Mouse (Mus musculus): ENCODE measurements around the gene Speg. TPM values are rescaled to one million over a fixed set of nuclear protein-coding genes. Genes with fewer than 3 reads are reported as not detected.

The Speg gene
- polyA plus RNA-seq, 1 experiment from 2014 or later, result 14.5 TPM

GRCm38 (mm10) chr1:75456746-75457564, 81.9 kb downstream of the Speg start:
- peak overlapping the region; percentile 18; the same call in 1 of the 2 replicates for H3K4me3 ChIP-seq
- H3K36me3 ChIP-seq, result no peaks in the 10 kb centered on the region
- peak overlapping the region; percentile 76 for H3K27ac ChIP-seq (replicated peaks)
- WGBS, result 7% methylated on average over 14 of the region's 14 CpGs
- no peaks in the 10 kb centered on the region for H3K9me3 ChIP-seq
- peaks cover 57% of the 10 kb centered on the region for H3K4me1 ChIP-seq
- peak overlapping the region; percentile 57 for H3K4me2 ChIP-seq (replicated peaks)
- peaks cover 55% of the 10 kb centered on the region for H3K27me3 ChIP-seq
- no peak overlapping the region for H3K9ac ChIP-seq (replicated peaks)
- ATAC-seq (ENCODE audit: low FRiP score, low read depth), result no peak

GRCm38 (mm10) chr1:75457710-75458024, 82.6 kb downstream of the Speg start:
- H3K4me1 ChIP-seq, result peaks cover 55% of the 10 kb centered on the region
- H3K9ac ChIP-seq (replicated peaks), result peak overlapping the region; percentile 46; the same call in 1 of the 2 replicates
- H3K4me3 ChIP-seq, result peak overlapping the region; percentile 18; the same call in 1 of the 2 replicates
- ATAC-seq (ENCODE audit: low FRiP score, low read depth), result peak; percentile 13
- H3K4me2 ChIP-seq (replicated peaks), result peak overlapping the region; percentile 57
- no peaks in the 10 kb centered on the region for H3K36me3 ChIP-seq
- WGBS, result 1% methylated on average over 9 of the region's 10 CpGs
- peak overlapping the region; percentile 76 for H3K27ac ChIP-seq (replicated peaks)
- no peaks in the 10 kb centered on the region for H3K9me3 ChIP-seq
- peaks cover 51% of the 10 kb centered on the region for H3K27me3 ChIP-seq

- Histone ChIP-seq H3K36me3 (no peaks in the 10 kb centered on the region), H3K27ac (replicated peaks) (peak overlapping the region; percentile 76), H3K4me2 (replicated peaks) (peak overlapping the region; percentile 57), H3K27me3 (peaks cover 50% of the 10 kb centered on the region), H3K9me3 (no peaks in the 10 kb centered on the region), H3K9ac (replicated peaks) (peak overlapping the region; percentile 46), H3K4me3 (peak overlapping the region; percentile 35), H3K4me1 (peaks cover 51% of the 10 kb centered on the region)
- under 1% methylated on average over 42 of the region's 42 CpGs for WGBS
- ATAC-seq (ENCODE audit: low FRiP score, low read depth), result peak; percentile 68
Measured at GRCm38 (mm10) chr1:75458025-75458788, 83.1 kb downstream of the Speg start.

GRCm38 (mm10) chr1:75458789-75459684, 83.9 kb downstream of the Speg start:
- peaks cover 58% of the 10 kb centered on the region for H3K4me1 ChIP-seq
- no peak for ATAC-seq (ENCODE audit: low FRiP score, low read depth)
- peaks cover 45% of the 10 kb centered on the region for H3K27me3 ChIP-seq
- peak overlapping the region; percentile 76 for H3K27ac ChIP-seq (replicated peaks)
- H3K9ac ChIP-seq (replicated peaks), result peak overlapping the region; percentile 46; the same call in 1 of the 2 replicates
- no peaks in the 10 kb centered on the region for H3K36me3 ChIP-seq
- H3K4me3 ChIP-seq, result peak overlapping the region; percentile 35
- 19% methylated on average over 23 of the region's 23 CpGs for WGBS
- H3K9me3 ChIP-seq, result no peaks in the 10 kb centered on the region
- H3K4me2 ChIP-seq (replicated peaks), result peak overlapping the region; percentile 57

GRCm38 (mm10) chr1:75460297-75460696, 85.2 kb downstream of the Speg start:
- Histone ChIP-seq H3K9me3 (no peaks in the 10 kb centered on the region), H3K27me3 (peaks cover 45% of the 10 kb centered on the region), H3K27ac (replicated peaks) (no peak overlapping the region), H3K36me3 (no peaks in the 10 kb centered on the region), H3K4me3 (no peak overlapping the region), H3K9ac (replicated peaks) (no peak overlapping the region), H3K4me1 (peaks cover 51% of the 10 kb centered on the region), H3K4me2 (replicated peaks) (no peak overlapping the region)
- 76% methylated on average over 7 of the region's 7 CpGs for WGBS
- no peak for ATAC-seq (ENCODE audit: low FRiP score, low read depth)

GRCm38 (mm10) chr1:75462636-75463035, 87.5 kb downstream of the Speg start:
- no peak overlapping the region for H3K4me2 ChIP-seq (replicated peaks)
- WGBS, result 14% methylated on average over 1 of the region's 1 CpGs
- no peak overlapping the region for H3K4me3 ChIP-seq
- peaks cover 34% of the 10 kb centered on the region for H3K4me1 ChIP-seq
- no peaks in the 10 kb centered on the region for H3K36me3 ChIP-seq
- no peak overlapping the region for H3K9ac ChIP-seq (replicated peaks)
- H3K9me3 ChIP-seq, result no peaks in the 10 kb centered on the region
- no peak for ATAC-seq (ENCODE audit: low FRiP score, low read depth)
- H3K27me3 ChIP-seq, result peaks cover 42% of the 10 kb centered on the region
- H3K27ac ChIP-seq (replicated peaks), result peak overlapping the region; percentile 54

- H3K9ac ChIP-seq (replicated peaks), result peak overlapping the region; percentile 24; the same call in 1 of the 2 replicates
- H3K4me2 ChIP-seq (replicated peaks), result 0 out of 2 replicates have a peak overlapping the region, but pooled peaks have one; percentile 0
- no peaks in the 10 kb centered on the region for H3K36me3 ChIP-seq
- H3K4me1 ChIP-seq, result peaks cover 26% of the 10 kb centered on the region
- H3K9me3 ChIP-seq, result no peaks in the 10 kb centered on the region
- 54% methylated on average over 5 of the region's 5 CpGs for WGBS
- H3K27ac ChIP-seq (replicated peaks), result peak overlapping the region; percentile 81
- peak; percentile 53 for ATAC-seq (ENCODE audit: low FRiP score, low read depth)
- H3K4me3 ChIP-seq, result no peak overlapping the region
- peaks cover 52% of the 10 kb centered on the region for H3K27me3 ChIP-seq
Measured at GRCm38 (mm10) chr1:75463652-75464204, 88.6 kb downstream of the Speg start.

- H3K27me3 ChIP-seq, result peaks cover 35% of the 10 kb centered on the region
- no peaks in the 10 kb centered on the region for H3K9me3 ChIP-seq
- 0 out of 2 replicates have a peak overlapping the region, but pooled peaks have one; percentile 13 for H3K4me2 ChIP-seq (replicated peaks)
- H3K4me3 ChIP-seq, result no peak overlapping the region
- H3K36me3 ChIP-seq, result peaks cover 14% of the 10 kb centered on the region; the same call in 1 of the 2 replicates
- no peak overlapping the region for H3K9ac ChIP-seq (replicated peaks)
- peaks cover 19% of the 10 kb centered on the region for H3K4me1 ChIP-seq
- H3K27ac ChIP-seq (replicated peaks), result peak overlapping the region; percentile 61
- 6% methylated on average over 14 of the region's 14 CpGs for WGBS
- ATAC-seq (ENCODE audit: low FRiP score, low read depth), result peak; percentile 67
Measured at GRCm38 (mm10) chr1:75467215-75467927, 92.3 kb downstream of the Speg start.

GRCm38 (mm10) chr1:75469287-75469825, 94.3 kb downstream of the Speg start:
- H3K4me2 ChIP-seq (replicated peaks), result no peak overlapping the region
- H3K4me3 ChIP-seq, result no peak overlapping the region
- WGBS, result 84% methylated on average over 17 of the region's 17 CpGs
- H3K36me3 ChIP-seq, result peaks cover 33% of the 10 kb centered on the region
- peaks cover 12% of the 10 kb centered on the region for H3K4me1 ChIP-seq
- no peak overlapping the region for H3K27ac ChIP-seq (replicated peaks)
- no peak overlapping the region for H3K9ac ChIP-seq (replicated peaks)
- H3K27me3 ChIP-seq, result peaks cover 30% of the 10 kb centered on the region
- ATAC-seq (ENCODE audit: low FRiP score, low read depth), result no peak
- no peaks in the 10 kb centered on the region for H3K9me3 ChIP-seq

GRCm38 (mm10) chr1:75476441-75476840, 101.3 kb downstream of the Speg start:
- Histone ChIP-seq H3K36me3 (peaks cover 51% of the 10 kb centered on the region), H3K4me2 (replicated peaks) (0 out of 2 replicates have a peak overlapping the region, but pooled peaks have one; percentile 4), H3K27me3 (peaks cover 16% of the 10 kb centered on the region), H3K4me1 (peaks cover 32% of the 10 kb centered on the region), H3K27ac (replicated peaks) (peak overlapping the region; percentile 56; the same call in 1 of the 2 replicates), H3K9ac (replicated peaks) (no peak overlapping the region), H3K4me3 (no peak overlapping the region), H3K9me3 (no peaks in the 10 kb centered on the region)
- WGBS, result 92% methylated on average over 11 of the region's 11 CpGs
- no peak for ATAC-seq (ENCODE audit: low FRiP score, low read depth)

All from midbrain, embryonic 12.5 days (tissue).